Mouse (Mus musculus) cerebellum, adult 11 months (tissue): ENCODE measurements at regions not wholly inside any gene's neighbourhood (a gene's known extent, or its start where the extent isn't known, plus 50 kb on each side); places are given as distances from the start of the nearest gene placed in this dataset.

Source experiments
- DNase-seq: peaks from one replicate; pipeline ENCODE4 v3.0.0; 2022

DNA sequence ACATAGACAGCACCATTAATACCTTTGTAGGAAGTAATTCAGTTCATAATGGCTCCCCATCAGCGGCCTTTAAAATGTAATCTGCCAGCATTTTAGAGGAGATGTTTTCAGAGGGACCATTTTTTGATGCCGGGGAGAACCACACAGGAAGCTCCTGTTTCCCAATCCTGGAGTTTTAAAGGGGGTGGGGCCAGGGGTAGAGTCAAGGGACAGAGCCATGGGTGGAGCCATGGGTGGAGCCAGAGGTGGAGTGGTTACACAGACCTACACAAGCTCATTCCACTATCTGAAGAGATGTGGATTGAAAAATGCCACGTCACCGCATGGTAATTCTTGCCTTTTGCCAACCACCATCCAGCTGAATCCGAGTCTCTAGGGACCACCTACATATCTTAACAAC is 67.1 kb upstream of the Plcl2 start:
- DNase-seq, result no peak

DNA sequence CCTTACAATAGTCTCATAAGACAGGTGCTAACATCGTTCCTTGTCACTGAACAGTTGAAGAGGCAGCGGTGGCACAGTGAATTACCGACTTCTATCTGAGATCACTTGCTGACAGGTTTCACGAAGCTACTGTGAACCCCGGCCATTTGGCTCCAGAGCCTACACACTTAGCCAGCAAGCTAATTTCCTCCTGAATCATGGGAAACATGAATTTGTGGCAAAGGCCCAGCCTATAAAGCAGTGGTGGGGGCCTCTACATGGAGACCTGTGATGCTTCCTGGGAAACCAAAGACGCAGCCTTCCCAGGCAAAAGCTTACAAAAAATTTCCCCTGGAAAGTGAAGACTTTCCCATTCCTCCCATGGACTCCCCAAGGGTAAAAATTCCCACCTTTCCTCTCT is 66.3 kb upstream of the Plcl2 start:
- no peak for DNase-seq

GRCm38 (mm10) chr17:50443376-50444022 is 65.7 kb upstream of the Plcl2 start:
- no peak for DNase-seq

GRCm38 (mm10) chr17:50444023-50444389 is 65.2 kb upstream of the Plcl2 start:
- no peak for DNase-seq

- DNase-seq, result no peak
Measured at GRCm38 (mm10) chr17:50448693-50449092, 60.5 kb upstream of the Plcl2 start.

GRCm38 (mm10) chr17:50451606-50452005 is 57.6 kb upstream of the Plcl2 start:
- DNase-seq, result no peak

DNA sequence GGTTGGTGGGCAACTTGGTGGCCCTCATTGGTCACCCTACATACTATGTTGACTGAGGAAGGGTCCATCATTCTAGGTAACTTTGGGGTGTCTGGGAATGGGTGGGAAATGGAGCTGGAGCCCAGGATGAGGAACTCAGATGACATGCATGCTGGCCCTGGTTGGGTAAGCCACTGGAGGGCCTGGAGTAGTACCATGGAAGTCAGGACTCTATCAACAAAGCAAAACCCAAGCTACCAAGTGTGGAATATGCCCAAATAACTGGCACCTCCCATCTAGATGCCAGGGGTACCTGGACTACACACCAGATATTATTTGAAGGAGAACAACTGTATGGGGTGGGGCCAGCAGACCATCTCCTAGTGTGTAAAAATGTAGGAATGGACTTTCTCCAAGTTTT is 55.7 kb upstream of the Plcl2 start:
- DNase-seq, result no peak

DNA sequence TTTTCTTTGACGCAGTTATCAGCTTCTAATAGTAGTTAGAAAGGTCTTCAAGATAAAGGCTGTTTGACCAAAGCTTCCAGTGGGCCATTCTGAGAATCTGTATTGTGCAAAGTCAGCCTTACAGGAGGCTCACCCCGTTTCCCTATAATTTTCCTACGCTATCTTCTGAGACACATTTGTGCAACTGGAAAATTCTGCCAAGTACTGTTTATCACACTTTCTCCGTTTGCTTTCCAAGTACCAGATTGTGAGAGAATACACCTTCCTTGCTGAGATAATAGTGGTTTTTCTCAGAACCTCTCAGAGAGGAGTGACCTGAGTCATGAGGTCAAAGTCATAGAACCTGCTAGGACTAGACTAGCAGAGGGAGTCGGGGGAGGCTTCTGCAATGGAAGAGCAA is 55.2 kb upstream of the Plcl2 start:
- no peak for DNase-seq

GRCm38 (mm10) chr17:50454917-50455316 is 54.3 kb upstream of the Plcl2 start:
- no peak for DNase-seq

DNA sequence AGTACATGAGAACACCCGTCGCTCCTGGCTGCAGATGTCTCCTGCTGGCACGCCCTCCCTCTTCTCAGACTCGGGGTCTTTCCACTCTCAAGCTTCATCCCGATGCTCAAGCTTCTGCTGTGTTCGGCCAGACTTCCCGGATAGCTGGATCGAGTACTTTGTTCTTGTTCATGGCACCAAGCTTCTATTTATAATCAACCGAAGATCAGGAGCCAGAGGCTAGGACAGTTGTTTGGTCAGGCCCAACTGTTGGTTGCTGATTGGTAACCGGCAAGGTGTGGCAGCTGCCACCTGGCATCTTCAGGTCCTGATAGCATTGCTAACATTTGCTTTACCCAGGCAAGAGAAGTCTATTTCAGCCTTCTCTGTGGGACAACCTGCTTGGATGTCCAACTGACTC is 53.5 kb upstream of the Plcl2 start:
- no peak for DNase-seq

DNA sequence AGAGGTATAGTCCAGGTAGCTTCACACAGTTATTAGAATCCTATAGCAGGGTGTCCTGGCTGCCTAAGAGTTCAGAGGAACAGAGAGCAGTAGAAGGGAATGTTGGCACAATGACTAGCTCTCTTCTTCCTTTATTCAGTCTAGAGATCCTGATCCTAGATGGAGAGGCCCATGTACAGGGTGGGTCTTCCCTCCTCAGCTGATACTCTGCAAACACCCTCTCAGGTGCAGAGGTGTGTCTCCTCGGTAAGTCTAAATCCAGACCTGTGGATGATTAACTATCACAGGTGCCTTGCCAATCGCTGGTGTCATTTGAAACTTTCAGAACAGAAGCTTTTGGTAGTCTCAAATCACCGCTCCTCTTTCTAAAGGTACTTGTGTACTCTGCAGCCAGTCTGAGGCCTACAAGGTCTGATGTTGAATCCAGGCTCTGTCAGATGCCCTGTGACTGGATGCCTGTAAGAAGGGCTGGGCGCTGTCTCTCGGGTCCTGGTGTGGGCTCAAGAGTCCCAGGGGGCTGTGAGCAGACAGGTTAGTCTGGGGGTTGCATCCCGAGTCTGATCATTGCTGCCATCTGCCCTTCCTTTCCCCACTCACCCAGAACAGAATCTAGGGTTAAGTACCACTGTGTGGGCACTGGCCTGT is 52.0 kb upstream of the Plcl2 start:
- no peak for DNase-seq

DNA sequence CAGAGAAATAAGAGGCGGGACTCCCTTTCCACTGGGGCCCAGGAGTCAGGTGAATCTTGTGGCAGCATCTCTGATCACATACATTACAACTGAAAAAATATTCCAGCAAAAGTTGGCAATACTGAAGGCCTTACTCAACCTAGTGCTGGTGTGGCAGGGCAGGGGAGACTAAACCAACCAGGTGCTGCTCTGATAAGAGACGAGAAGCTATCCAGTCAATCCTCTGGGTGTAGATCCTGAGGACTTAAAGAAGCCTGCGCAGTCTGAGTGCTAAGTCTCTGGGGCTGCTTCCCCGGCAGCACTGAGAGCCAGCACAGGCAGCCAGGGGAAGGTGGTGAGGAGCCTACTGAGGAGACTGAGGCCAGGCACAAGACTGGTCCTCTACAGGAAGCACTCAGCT is 51.0 kb upstream of the Plcl2 start:
- DNase-seq, result no peak
